Mouse (Mus musculus): ENCODE results near the gene Usp19.

DNA sequence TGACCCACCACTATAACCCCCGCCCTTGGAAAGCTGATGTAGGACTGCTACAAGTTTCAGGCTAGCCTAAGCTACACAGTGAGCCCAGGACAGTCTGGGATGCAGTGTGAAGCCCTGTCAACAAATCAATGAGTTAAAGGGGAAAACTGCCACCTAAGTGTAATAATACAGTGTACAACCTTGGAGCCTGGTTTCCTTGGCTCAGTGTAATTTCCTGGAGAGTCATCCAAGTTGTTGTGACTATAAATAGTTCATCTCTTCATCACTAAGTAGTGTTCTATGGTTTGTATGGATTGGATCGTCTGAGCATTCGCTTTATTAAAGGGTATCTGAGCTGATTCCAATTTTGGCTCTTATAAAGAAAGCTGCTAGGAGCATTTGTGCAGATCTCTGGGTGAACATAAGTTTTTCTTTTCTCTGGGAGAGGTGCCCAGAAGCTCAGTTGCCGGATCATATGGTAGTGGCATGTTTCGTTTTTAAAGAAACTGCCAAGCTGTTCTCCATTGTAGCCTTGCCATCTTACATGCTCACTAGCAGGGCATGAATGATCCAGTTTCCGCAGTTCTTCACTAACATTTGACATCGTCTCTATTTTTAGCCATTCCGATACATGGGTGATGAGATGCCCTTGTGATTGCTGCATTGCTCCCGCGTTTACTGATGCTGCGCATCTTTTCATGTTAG lies 49.0 kb upstream of the Usp19 start:
- TF ChIP-seq CTCF (IDR thresholded peaks at IDR 0.05; ENCODE audit: control insufficient read depth, insufficient read depth, insufficient read length), result no peak
- no peak for TF ChIP-seq CEBPB (IDR thresholded peaks at IDR 0.05; ENCODE audit: low read depth)
- TF ChIP-seq MYOG (IDR thresholded peaks at IDR 0.05; ENCODE audit: control insufficient read depth, extremely low read depth, insufficient read length), result no peak
- TF ChIP-seq USF1 (IDR thresholded peaks at IDR 0.05; ENCODE audit: low read depth), result no peak
- no peak for TF ChIP-seq MYOD1 (IDR thresholded peaks at IDR 0.05; ENCODE audit: control insufficient read depth, insufficient read length, low read depth)
- no peak for TF ChIP-seq MAX (IDR thresholded peaks at IDR 0.05)
- no peak for TF ChIP-seq FOSL1 (IDR thresholded peaks at IDR 0.05; ENCODE audit: insufficient read depth, low read length, poor library complexity, severe bottlenecking)

All from C2C12 (cell line).